Comparison of ENCODE assay signal across 18 mouse cellular contexts in genomic region chr8:107184996-107185395, GRCm38 (mm10). TPM values are rescaled to one million over a fixed set of nuclear protein-coding genes. Genes with fewer than 3 reads are reported as not detected.
A peak's percentile ranks its signal among the peaks of the same experiment; 100 is the strongest.
DNase-seq lines count a peak whose midpoint lies in the region; ATAC-seq lines count a peak whose summit lies in the region.
"Had no signal": no experiment of that assay in that cellular context is flagged by ENCODE, and none has a peak within 500 bp of the region (broad histone marks: within the 10 kb centered on the region; RNA-seq: fewer than 3 reads in every experiment).

No protein-coding gene starts in this region.

- H3K27me3 ChIP-seq in midbrain, embryonic 11.5 days (ENCODE audit: control insufficient read depth, insufficient read depth, low read length) = no peaks in the 10 kb centered on the region
- H3K27me3 ChIP-seq in midbrain, embryonic 16.5 days (ENCODE audit: control insufficient read depth, insufficient read depth, low read depth, low read length) = no peaks in the 10 kb centered on the region
- H3K27me3 ChIP-seq in heart, embryonic 12.5 days (replicated peaks) = no peaks in the 10 kb centered on the region
- H3K27me3 ChIP-seq: forebrain, embryonic 13.5 days; heart, embryonic 13.5 days had no signal

- H3K4me2 ChIP-seq in midbrain, embryonic 11.5 days = no peak overlapping the region
- no peak overlapping the region for H3K4me2 ChIP-seq in midbrain, embryonic 16.5 days (ENCODE audit: low read length)
- H3K4me2 ChIP-seq in heart, embryonic 12.5 days = no peak overlapping the region
- H3K4me2 ChIP-seq: forebrain, embryonic 13.5 days; heart, embryonic 13.5 days had no signal

- DNase-seq in kidney, postnatal 14 days = peak; percentile 53
- no peak for DNase-seq in kidney, adult 11 months
- peak; percentile 33 for DNase-seq in midbrain, embryonic 11.5 days (ENCODE audit: low spot score, missing footprints)
- DNase-seq in lung, postnatal 10 days = peak; percentile 66
- peak; percentile 36 to 64 for DNase-seq in lung, postnatal 4 days
- DNase-seq: adrenal gland, adult 2 months; adrenal gland, postnatal 36 days; cerebellum, adult 2 months; cerebellum, postnatal 10 days; forebrain, postnatal 0 days; gastrocnemius, postnatal 25 days; heart, postnatal 36 days had no signal

- no peak for ATAC-seq in midbrain, embryonic 11.5 days (ENCODE audit: low FRiP score)
- no peak for ATAC-seq in midbrain, embryonic 16.5 days
- no peak for ATAC-seq in heart, embryonic 12.5 days (ENCODE audit: insufficient number of reproducible peaks, low FRiP score)
- ATAC-seq in monocyte, adult 5-6 weeks (replicated peaks; ENCODE audit: insufficient number of reproducible peaks, low FRiP score, low TSS enrichment, poor library complexity, severe bottlenecking) = no peak
- ATAC-seq: forebrain, embryonic 13.5 days had no signal

- no peak overlapping the region for H3K9ac ChIP-seq in midbrain, embryonic 11.5 days (ENCODE audit: low read length)
- no peak overlapping the region for H3K9ac ChIP-seq in midbrain, embryonic 16.5 days (ENCODE audit: low read depth, low read length)
- H3K9ac ChIP-seq in heart, embryonic 12.5 days = no peak overlapping the region
- H3K9ac ChIP-seq: forebrain, embryonic 13.5 days; forebrain, postnatal 0 days; heart, embryonic 13.5 days had no signal

- peaks cover 17% of the 10 kb centered on the region for H3K36me3 ChIP-seq in midbrain, embryonic 11.5 days (ENCODE audit: control insufficient read depth, insufficient read depth, low read length)
- H3K36me3 ChIP-seq in midbrain, embryonic 16.5 days (ENCODE audit: control insufficient read depth, insufficient read depth, low read length) = peaks cover 21% of the 10 kb centered on the region
- peaks cover 54% of the 10 kb centered on the region for H3K36me3 ChIP-seq in heart, embryonic 12.5 days

- H3K4me3 ChIP-seq in midbrain, embryonic 11.5 days (ENCODE audit: low read depth, low read length) = no peak overlapping the region
- H3K4me3 ChIP-seq in midbrain, embryonic 16.5 days (ENCODE audit: low read depth, low read length) = no peak overlapping the region
- no peak overlapping the region for H3K4me3 ChIP-seq in heart, embryonic 12.5 days
- H3K4me3 ChIP-seq: embryonic facial prominence, embryonic 10.5 days; forebrain, embryonic 13.5 days; heart, embryonic 13.5 days had no signal

- WGBS in midbrain, embryonic 11.5 days = 80% methylated on average over 3 of the region's 3 CpGs
- 84% methylated on average over 3 of the region's 3 CpGs for WGBS in midbrain, embryonic 16.5 days
- WGBS in heart, embryonic 12.5 days = 63% methylated on average over 3 of the region's 3 CpGs

- H3K9me3 ChIP-seq in midbrain, embryonic 11.5 days (ENCODE audit: control insufficient read depth, low read length) = no peaks in the 10 kb centered on the region
- no peaks in the 10 kb centered on the region for H3K9me3 ChIP-seq in midbrain, embryonic 16.5 days (replicated peaks; ENCODE audit: control insufficient read depth, low read length, poor library complexity, severe bottlenecking)
- H3K9me3 ChIP-seq in heart, embryonic 12.5 days (replicated peaks) = no peaks in the 10 kb centered on the region; the same call in 1 of the 2 replicates
- H3K9me3 ChIP-seq: embryonic facial prominence, embryonic 10.5 days; forebrain, embryonic 13.5 days had no signal

- H3K4me1 ChIP-seq in midbrain, embryonic 11.5 days (ENCODE audit: control insufficient read depth, insufficient read depth, low read length) = no peaks in the 10 kb centered on the region
- H3K4me1 ChIP-seq in midbrain, embryonic 16.5 days (ENCODE audit: control insufficient read depth, insufficient read depth, low read length) = no peaks in the 10 kb centered on the region
- H3K4me1 ChIP-seq in heart, embryonic 12.5 days (replicated peaks) = no peaks in the 10 kb centered on the region
- H3K4me1 ChIP-seq: forebrain, embryonic 13.5 days; heart, embryonic 13.5 days had no signal

- H3K27ac ChIP-seq in midbrain, embryonic 11.5 days (ENCODE audit: low read depth, low read length) = no peak overlapping the region
- no peak overlapping the region for H3K27ac ChIP-seq in midbrain, embryonic 16.5 days (ENCODE audit: low read length)
- H3K27ac ChIP-seq in heart, embryonic 12.5 days (ENCODE audit: poor library complexity, severe bottlenecking) = no peak overlapping the region
- H3K27ac ChIP-seq: embryonic facial prominence, embryonic 10.5 days; forebrain, embryonic 13.5 days; heart, embryonic 13.5 days had no signal

RNA-seq across cellular contexts. Expression of gene Cyb5b, which starts 34.6 kb away (rescaled TPM):
- 177 and 192 TPM in 2 replicates for polyA plus RNA-seq in midbrain, embryonic 11.5 days (2014; fragmentation: Nextera tagmentation; extraction: Ambion mirVana)
- 120 and 124 TPM in 2 replicates for polyA plus RNA-seq in midbrain, embryonic 16.5 days (2015; fragmentation: Nextera tagmentation; extraction: Ambion mirVana)
- polyA plus RNA-seq in heart, embryonic 12.5 days (2016; fragmentation: Nextera tagmentation; extraction: Ambion mirVana) = 88.1 and 90.2 TPM in 2 replicates
- 31.0 to 54.2 TPM (median 39.3 TPM) in 3 replicates for total RNA-seq in monocyte, adult 5-6 weeks (2017)
